Mouse (Mus musculus) ovary, adult 10 weeks (tissue): Measurements from ENCODE around the gene Mfap1a. TPM values are rescaled to one million over a fixed set of nuclear protein-coding genes. Genes with fewer than 3 reads are reported as not detected.

ENCODE experiments used
- polyA plus RNA-seq: library from polyadenylated mRNA; stranded (reverse); fragments of 350-450 nt; fragmentation: Illumina TruSeq; extraction: RNeasy Lipid Tissue Mini Kit (QIAGEN cat#74804); gene quantifications from one replicate; pipeline ENCODE4 v1.2.3, GENCODE M21; 2014

Gene Mfap1a
- polyA plus RNA-seq, result 105 TPM

GRCm38 (mm10) chr2:121505942-121506882, at the start of gene Mfap1a, which contains the start of gene Wdr76:
Mfap1a (minus strand) TSS chr2:121506665.
Wdr76 (plus strand) TSS chr2:121506723.

GRCm38 (mm10) chr2:121473301-121474179, 32.9 kb downstream of the Mfap1a start, which contains the start of gene Mfap1b:
Mfap1b (minus strand) TSS chr2:121474067.

GRCm38 (mm10) chr2:121456692-121457642, 49.5 kb downstream of the Mfap1a start, which contains the start of gene Serinc4:
Serinc4 (minus strand) TSS chr2:121456781.

GRCm38 (mm10) chr2:121452990-121453389, 53.5 kb downstream of the Mfap1a start, which contains the start of gene Hypk:
Hypk (plus strand) TSS chr2:121453290.

GRCm38 (mm10) chr2:121448739-121449535, 57.5 kb downstream of the Mfap1a start, which contains the start of gene Serf2:
Serf2 (plus strand) TSS chr2:121449195.

GRCm38 (mm10) chr2:121444178-121444577, 62.3 kb downstream of the Mfap1a start, which contains the start of gene Ell3:
Ell3 (minus strand) TSS chr2:121444278.

Other genes starting within 250 kb of the Mfap1a start
- gene Trp53bp1, start 235.3 kb downstream of the Mfap1a start, polyA plus RNA-seq, result 23.7 TPM
- gene Map1a, start 217.1 kb downstream of the Mfap1a start, polyA plus RNA-seq, result 1.8 TPM
- 6.1 TPM for gene Ppip5k1, start 151.3 kb downstream of the Mfap1a start, polyA plus RNA-seq
- gene Ckmt1, start 149.0 kb downstream of the Mfap1a start, polyA plus RNA-seq, result 0.60 TPM
- gene Strc, start 119.5 kb downstream of the Mfap1a start, polyA plus RNA-seq, result not detected
- gene Pdia3, start 92.9 kb downstream of the Mfap1a start, polyA plus RNA-seq, result 2,346 TPM
- 1.3 TPM for gene Catsper2, start 92.9 kb downstream of the Mfap1a start, polyA plus RNA-seq
- 0.74 TPM for gene Ell3, start 62.4 kb downstream of the Mfap1a start, polyA plus RNA-seq
- 84.3 TPM for gene Serf2, start 57.5 kb downstream of the Mfap1a start, polyA plus RNA-seq
- gene Hypk, start 53.4 kb downstream of the Mfap1a start, polyA plus RNA-seq, result 36.4 TPM
- not detected for gene Serinc4, start 49.9 kb downstream of the Mfap1a start, polyA plus RNA-seq
- gene Mfap1b, start 32.6 kb downstream of the Mfap1a start, polyA plus RNA-seq, result 75.0 TPM
- 28.8 TPM for gene Wdr76, start 58 bp upstream of the Mfap1a start, polyA plus RNA-seq